Mouse (Mus musculus): ENCODE measurements at regions not wholly inside any gene's neighbourhood (a gene's known extent, or its start where the extent isn't known, plus 50 kb on each side); places are given as distances from the start of the nearest gene placed in this dataset.

DNA sequence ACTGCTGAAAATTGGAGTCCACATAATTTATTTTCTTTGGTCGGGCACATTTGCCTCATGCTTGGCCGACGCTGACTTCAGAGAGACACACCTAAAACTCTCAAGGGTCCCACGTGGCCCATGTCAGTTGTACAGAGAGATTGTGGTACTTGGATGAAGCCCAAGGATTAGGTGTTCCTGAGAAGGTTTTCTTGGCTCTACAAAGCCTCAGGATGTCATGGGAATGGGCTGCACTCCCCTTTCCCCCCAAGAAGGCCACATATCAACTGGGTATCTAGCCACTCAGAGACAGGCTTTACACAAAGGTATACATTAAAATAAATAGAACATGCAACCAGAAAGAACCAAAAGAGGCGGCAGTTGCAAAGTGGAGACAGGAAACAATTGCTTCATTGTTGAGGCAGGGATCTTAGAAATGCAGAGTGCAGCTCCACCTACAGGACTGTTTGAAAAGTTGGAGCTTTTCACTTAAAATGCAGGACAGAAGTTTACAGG, 1326.5 kb upstream of the Zeb2 start:
- ATAC-seq (ENCODE audit: low FRiP score) (peak; percentile 62; the same call in 1 of the 2 replicates), DNase-seq (ENCODE audit: low spot score) (peak; percentile 82)
- Histone ChIP-seq H3K4me1 (replicated peaks; ENCODE audit: control insufficient read depth, insufficient read depth, low read length) (peaks cover 3% of the 10 kb centered on the region; the same call in 1 of the 2 replicates), H3K27ac (no peak overlapping the region), H3K9me3 (ENCODE audit: control insufficient read depth, low read length) (no peaks in the 10 kb centered on the region), H3K4me3 (replicated peaks; ENCODE audit: low read length) (no peak overlapping the region), H3K9ac (no peak overlapping the region), H3K4me2 (replicated peaks) (no peak overlapping the region), H3K36me3 (replicated peaks; ENCODE audit: control insufficient read depth, insufficient read depth) (no peaks in the 10 kb centered on the region), H3K27me3 (ENCODE audit: control insufficient read depth, insufficient read depth, low read length) (no peaks in the 10 kb centered on the region)
- WGBS, result 34% methylated on average over 5 of the region's 5 CpGs

DNA sequence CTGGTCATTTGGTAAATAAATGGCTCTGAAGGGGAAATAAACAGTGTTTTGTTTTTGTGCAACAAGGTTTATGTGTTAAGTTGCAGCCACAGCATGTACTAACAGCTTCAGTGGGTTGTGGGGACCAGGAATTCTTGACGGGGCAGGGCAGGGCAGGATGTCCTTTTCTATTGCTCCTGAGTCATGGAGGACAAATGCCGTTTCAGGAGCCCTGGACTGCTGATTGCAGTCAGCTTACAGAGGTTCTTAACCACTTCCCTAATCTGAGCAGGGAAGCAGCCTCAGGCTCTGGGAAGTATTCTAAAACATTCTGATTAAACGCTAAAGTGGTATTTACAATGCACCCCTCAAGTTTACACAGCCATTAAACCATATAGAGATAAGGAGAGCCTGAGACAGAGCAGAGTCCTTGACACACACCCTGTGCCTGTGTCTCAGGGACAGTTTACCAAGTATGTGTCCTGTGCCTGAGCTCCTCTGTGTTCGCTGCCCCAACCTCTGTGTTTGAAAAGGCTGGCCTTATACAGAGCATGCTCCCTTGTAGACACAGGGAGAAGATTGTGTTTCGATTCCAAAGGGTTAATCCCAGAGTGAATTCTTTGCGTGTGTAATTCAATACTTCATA, 1326.0 kb upstream of the Zeb2 start:
- no peak overlapping the region for H3K4me3 ChIP-seq (replicated peaks; ENCODE audit: low read length)
- H3K27me3 ChIP-seq (ENCODE audit: control insufficient read depth, insufficient read depth, low read length), result no peaks in the 10 kb centered on the region
- H3K36me3 ChIP-seq (replicated peaks; ENCODE audit: control insufficient read depth, insufficient read depth), result no peaks in the 10 kb centered on the region
- no peak overlapping the region for H3K9ac ChIP-seq
- no peak overlapping the region for H3K27ac ChIP-seq
- DNase-seq (ENCODE audit: low spot score) (no peak), ATAC-seq (ENCODE audit: low FRiP score) (peak; percentile 46; the same call in 1 of the 2 replicates)
- no peak overlapping the region for H3K4me2 ChIP-seq (replicated peaks)
- 65% methylated on average over 6 of the region's 6 CpGs for WGBS
- peaks cover 3% of the 10 kb centered on the region; the same call in 1 of the 2 replicates for H3K4me1 ChIP-seq (replicated peaks; ENCODE audit: control insufficient read depth, insufficient read depth, low read length)
- H3K9me3 ChIP-seq (ENCODE audit: control insufficient read depth, low read length), result no peaks in the 10 kb centered on the region

DNA sequence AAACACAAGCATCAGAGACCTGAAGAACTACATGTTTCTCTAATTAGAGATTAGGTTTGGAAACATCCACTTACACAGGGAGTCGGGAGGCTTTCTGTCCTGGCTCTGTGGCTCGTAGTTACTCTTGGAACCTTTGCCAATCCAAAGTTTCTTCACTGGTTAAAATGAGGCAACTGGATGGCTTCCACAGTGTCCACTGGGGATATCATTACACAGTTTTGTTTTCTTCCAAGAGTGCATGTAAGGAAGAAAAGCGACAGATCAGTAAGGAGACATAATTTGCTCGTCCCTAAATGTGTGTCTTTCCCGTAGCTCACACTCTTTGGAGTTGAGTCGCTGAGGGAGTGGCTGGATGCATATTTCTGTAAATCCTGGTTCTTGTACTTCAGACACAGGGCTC, 1325.4 kb upstream of the Zeb2 start:
- Histone ChIP-seq H3K27me3 (ENCODE audit: control insufficient read depth, insufficient read depth, low read length) (no peaks in the 10 kb centered on the region), H3K36me3 (replicated peaks; ENCODE audit: control insufficient read depth, insufficient read depth) (no peaks in the 10 kb centered on the region), H3K4me1 (replicated peaks; ENCODE audit: control insufficient read depth, insufficient read depth, low read length) (peaks cover 3% of the 10 kb centered on the region; the same call in 1 of the 2 replicates), H3K4me3 (replicated peaks; ENCODE audit: low read length) (no peak overlapping the region), H3K9ac (no peak overlapping the region), H3K9me3 (ENCODE audit: control insufficient read depth, low read length) (no peaks in the 10 kb centered on the region), H3K4me2 (replicated peaks) (no peak overlapping the region), H3K27ac (no peak overlapping the region)
- no peak for ATAC-seq (ENCODE audit: low FRiP score)
- 85% methylated on average over 6 of the region's 6 CpGs for WGBS
- DNase-seq (ENCODE audit: low spot score), result no peak

DNA sequence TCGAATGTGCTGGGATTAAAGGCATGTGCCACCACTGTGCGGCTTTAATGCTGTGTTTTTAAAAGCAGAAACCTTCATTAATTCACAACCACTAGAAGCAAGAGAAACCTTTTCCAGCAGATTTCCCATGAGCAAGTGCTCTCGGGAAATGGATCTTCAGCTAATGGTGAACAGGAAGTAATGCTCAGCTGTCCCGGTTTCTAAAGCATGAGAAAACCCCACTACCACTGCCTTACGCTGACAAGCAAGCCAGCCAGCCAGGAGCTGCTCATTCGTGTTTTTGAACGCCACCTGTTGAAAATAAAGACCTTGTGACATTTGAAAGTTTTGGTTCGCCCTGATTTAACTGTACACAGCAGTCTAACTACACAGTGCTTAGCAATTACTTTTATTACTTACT, 1324.7 kb upstream of the Zeb2 start:
- Histone ChIP-seq H3K4me2 (replicated peaks) (no peak overlapping the region), H3K27ac (no peak overlapping the region), H3K9me3 (ENCODE audit: control insufficient read depth, low read length) (no peaks in the 10 kb centered on the region), H3K9ac (no peak overlapping the region), H3K4me3 (replicated peaks; ENCODE audit: low read length) (no peak overlapping the region), H3K36me3 (replicated peaks; ENCODE audit: control insufficient read depth, insufficient read depth) (no peaks in the 10 kb centered on the region), H3K4me1 (replicated peaks; ENCODE audit: control insufficient read depth, insufficient read depth, low read length) (peaks cover 3% of the 10 kb centered on the region; the same call in 1 of the 2 replicates), H3K27me3 (ENCODE audit: control insufficient read depth, insufficient read depth, low read length) (no peaks in the 10 kb centered on the region)
- 93% methylated on average over 8 of the region's 8 CpGs for WGBS
- DNase-seq (ENCODE audit: low spot score) (no peak), ATAC-seq (ENCODE audit: low FRiP score) (no peak)

DNA sequence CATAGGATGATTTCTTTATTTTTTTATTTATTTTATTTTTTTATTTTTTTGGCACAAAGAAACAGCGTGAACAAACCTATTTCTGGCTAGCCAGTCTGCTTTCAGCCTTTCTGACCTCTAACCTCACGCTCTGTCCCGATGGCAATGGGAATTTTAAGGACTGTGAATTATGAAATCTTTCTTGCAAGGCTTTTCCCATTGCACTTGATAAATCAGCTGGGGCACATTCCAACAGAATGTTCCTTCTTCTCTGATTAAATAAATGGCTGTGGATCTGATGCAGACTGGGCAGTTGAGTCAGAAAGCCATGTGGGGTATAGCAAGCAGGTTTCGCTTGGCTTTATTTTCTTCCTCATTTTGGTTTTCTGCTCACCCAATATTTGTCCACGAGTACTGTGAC, 1324.2 kb upstream of the Zeb2 start:
- Histone ChIP-seq H3K27me3 (ENCODE audit: control insufficient read depth, insufficient read depth, low read length) (no peaks in the 10 kb centered on the region), H3K27ac (no peak overlapping the region), H3K36me3 (replicated peaks; ENCODE audit: control insufficient read depth, insufficient read depth) (no peaks in the 10 kb centered on the region), H3K9me3 (ENCODE audit: control insufficient read depth, low read length) (no peaks in the 10 kb centered on the region), H3K4me1 (replicated peaks; ENCODE audit: control insufficient read depth, insufficient read depth, low read length) (peaks cover 3% of the 10 kb centered on the region; the same call in 1 of the 2 replicates), H3K4me3 (replicated peaks; ENCODE audit: low read length) (no peak overlapping the region), H3K9ac (no peak overlapping the region), H3K4me2 (replicated peaks) (no peak overlapping the region)
- WGBS, result 92% methylated on average over 5 of the region's 5 CpGs
- no peak for DNase-seq (ENCODE audit: low spot score)
- no peak for ATAC-seq (ENCODE audit: low FRiP score)

DNA sequence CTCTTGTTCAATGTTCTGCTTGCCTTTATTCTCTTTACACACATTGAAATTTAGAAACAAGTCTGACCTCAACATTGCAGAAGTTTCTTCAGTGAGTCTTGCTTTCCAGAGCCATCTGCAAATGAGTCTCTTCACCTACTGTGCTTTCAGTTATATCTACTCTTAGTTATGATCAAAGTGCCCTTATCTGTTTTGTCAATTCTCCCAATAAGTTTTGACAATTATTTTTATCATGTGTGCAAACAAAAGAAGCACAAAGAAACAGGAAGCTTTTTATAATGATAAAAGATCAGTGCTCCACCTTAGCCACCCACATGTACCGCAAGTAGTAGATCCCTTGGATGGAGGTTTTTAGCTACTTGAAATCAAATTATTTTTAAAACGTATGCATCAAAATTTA, 1322.8 kb upstream of the Zeb2 start:
- no peak for DNase-seq (ENCODE audit: low spot score)
- Histone ChIP-seq H3K27ac (no peak overlapping the region), H3K9ac (no peak overlapping the region), H3K9me3 (ENCODE audit: control insufficient read depth, low read length) (no peaks in the 10 kb centered on the region), H3K4me1 (replicated peaks; ENCODE audit: control insufficient read depth, insufficient read depth, low read length) (peaks cover 3% of the 10 kb centered on the region; the same call in 1 of the 2 replicates), H3K36me3 (replicated peaks; ENCODE audit: control insufficient read depth, insufficient read depth) (no peaks in the 10 kb centered on the region), H3K4me2 (replicated peaks) (no peak overlapping the region), H3K4me3 (replicated peaks; ENCODE audit: low read length) (no peak overlapping the region), H3K27me3 (ENCODE audit: control insufficient read depth, insufficient read depth, low read length) (no peaks in the 10 kb centered on the region)
- WGBS, result 90% methylated on average over 2 of the region's 2 CpGs
- ATAC-seq (ENCODE audit: low FRiP score), result no peak

DNA sequence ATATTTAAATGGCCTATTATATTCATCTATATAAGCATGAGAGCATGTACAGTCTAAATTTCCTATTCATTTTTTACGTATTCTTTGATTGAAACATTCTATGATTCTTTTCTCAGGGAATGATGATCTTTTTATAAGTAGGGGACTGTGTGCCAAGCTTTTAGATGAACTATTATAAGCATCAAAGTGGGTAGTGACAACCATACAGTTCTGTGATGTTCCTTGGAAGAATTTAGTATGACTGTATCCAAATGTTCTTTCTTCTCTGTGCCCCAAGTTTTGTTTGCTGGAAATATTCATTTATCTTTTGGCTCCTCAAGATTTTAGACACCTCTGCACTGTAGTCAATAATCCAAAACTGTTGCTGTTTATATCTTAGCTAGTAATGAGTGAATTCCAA, 1301.1 kb upstream of the Zeb2 start:
- no peak overlapping the region for H3K4me3 ChIP-seq (replicated peaks; ENCODE audit: low read length)
- H3K4me2 ChIP-seq (replicated peaks), result no peak overlapping the region
- no peak overlapping the region for H3K27ac ChIP-seq
- no peak overlapping the region for H3K9ac ChIP-seq
- no peaks in the 10 kb centered on the region for H3K4me1 ChIP-seq (replicated peaks; ENCODE audit: control insufficient read depth, insufficient read depth, low read length)
- no peaks in the 10 kb centered on the region for H3K27me3 ChIP-seq (ENCODE audit: control insufficient read depth, insufficient read depth, low read length)
- no peaks in the 10 kb centered on the region for H3K9me3 ChIP-seq (ENCODE audit: control insufficient read depth, low read length)
- 98% methylated on average over 1 of the region's 1 CpGs for WGBS
- DNase-seq (ENCODE audit: low spot score) (no peak), ATAC-seq (ENCODE audit: low FRiP score) (no peak)
- no peaks in the 10 kb centered on the region for H3K36me3 ChIP-seq (replicated peaks; ENCODE audit: control insufficient read depth, insufficient read depth)

DNA sequence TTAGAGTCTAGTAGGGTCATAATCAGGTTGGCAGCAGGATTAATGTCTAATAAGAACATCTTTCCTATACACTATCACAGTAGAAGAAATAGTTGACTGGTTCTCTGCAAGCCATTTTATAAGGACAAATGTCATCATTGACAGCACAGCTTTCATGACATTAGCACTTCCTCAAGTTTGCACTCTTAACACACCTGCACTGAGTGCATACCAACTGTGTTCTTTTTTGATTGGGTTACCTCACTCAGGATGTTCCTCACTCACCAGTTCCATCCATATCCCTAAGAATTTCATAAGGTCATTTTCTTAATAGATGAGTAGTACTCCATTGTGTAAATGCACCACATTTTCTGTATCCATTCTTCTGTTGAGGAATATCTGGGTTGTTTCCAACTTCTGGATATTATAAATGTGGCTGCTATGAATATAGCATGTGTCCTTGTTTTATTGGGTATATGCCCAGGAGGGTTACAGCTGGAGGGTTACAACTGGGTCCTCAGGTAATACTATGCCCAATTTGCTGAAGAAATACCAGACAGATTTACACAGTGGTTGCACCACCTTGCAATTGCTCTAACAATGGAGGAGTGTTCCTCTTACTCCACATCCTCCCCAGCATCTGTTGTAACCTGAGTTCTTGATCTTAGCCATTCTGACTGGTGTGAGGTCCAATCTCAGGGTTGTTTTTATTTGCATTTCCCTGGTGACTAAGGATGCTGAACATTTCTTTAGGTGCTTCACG, 1285.3 kb upstream of the Zeb2 start:
- DNase-seq (ENCODE audit: low spot score) (no peak), ATAC-seq (ENCODE audit: low FRiP score) (no peak)
- Histone ChIP-seq H3K9me3 (ENCODE audit: control insufficient read depth, low read length) (no peaks in the 10 kb centered on the region), H3K27ac (no peak overlapping the region), H3K4me2 (replicated peaks) (no peak overlapping the region), H3K9ac (no peak overlapping the region), H3K4me3 (replicated peaks; ENCODE audit: low read length) (no peak overlapping the region), H3K4me1 (replicated peaks; ENCODE audit: control insufficient read depth, insufficient read depth, low read length) (no peaks in the 10 kb centered on the region), H3K36me3 (replicated peaks; ENCODE audit: control insufficient read depth, insufficient read depth) (no peaks in the 10 kb centered on the region), H3K27me3 (ENCODE audit: control insufficient read depth, insufficient read depth, low read length) (no peaks in the 10 kb centered on the region)
- WGBS, result 83% methylated on average over 1 of the region's 1 CpGs

DNA sequence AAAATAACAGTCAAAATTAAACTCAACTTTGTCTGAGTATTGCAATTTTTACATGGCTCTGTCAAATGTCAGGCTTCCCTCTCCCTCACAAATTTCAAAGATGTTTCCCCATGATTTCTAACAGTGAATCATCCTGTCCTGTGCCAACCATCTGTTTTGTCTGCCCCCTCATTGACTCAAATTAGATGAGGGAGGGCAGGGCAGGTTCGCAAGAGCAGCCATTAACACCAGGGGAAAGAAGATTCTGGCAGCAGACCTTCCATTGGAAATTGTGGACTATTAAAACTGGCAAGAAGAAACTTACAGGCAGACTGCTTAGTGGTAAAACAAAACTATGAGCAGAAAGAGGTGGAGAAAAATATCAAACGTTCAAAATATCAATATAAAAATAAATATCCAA, 1277.0 kb upstream of the Zeb2 start:
- no peak for DNase-seq (ENCODE audit: low spot score)
- no peaks in the 10 kb centered on the region for H3K4me1 ChIP-seq (replicated peaks; ENCODE audit: control insufficient read depth, insufficient read depth, low read length)
- H3K4me3 ChIP-seq (replicated peaks; ENCODE audit: low read length), result no peak overlapping the region
- H3K27ac ChIP-seq, result no peak overlapping the region
- no peaks in the 10 kb centered on the region for H3K36me3 ChIP-seq (replicated peaks; ENCODE audit: control insufficient read depth, insufficient read depth)
- H3K4me2 ChIP-seq (replicated peaks), result no peak overlapping the region
- H3K9ac ChIP-seq, result no peak overlapping the region
- H3K9me3 ChIP-seq (ENCODE audit: control insufficient read depth, low read length), result no peaks in the 10 kb centered on the region
- no peak for ATAC-seq (ENCODE audit: low FRiP score)
- H3K27me3 ChIP-seq (ENCODE audit: control insufficient read depth, insufficient read depth, low read length), result no peaks in the 10 kb centered on the region
- 74% methylated on average over 2 of the region's 2 CpGs for WGBS
